Mouse (Mus musculus) neural tube, embryonic 12.5 days (tissue): ENCODE results near the gene Aqp3. TPM values are rescaled to one million over a fixed set of nuclear protein-coding genes. Genes with fewer than 3 reads are reported as not detected.

ENCODE experiments used
- ATAC-seq: fragments of 200-750 bp; cut with Nextera tagmentation; 2 replicates; pipeline ENCODE4 v1.8.0; 2017; ENCODE audit warnings: low read depth, mild to moderate bottlenecking, moderate TSS enrichment, moderate library complexity; ENCODE audit not compliant: low FRiP score
- H3K27ac ChIP-seq: fragments of 300-500 bp; sonication (generic); 2 replicates; pipeline ENCODE4 v1.5.1; 2016
- H3K27me3 ChIP-seq: fragments of 300-500 bp; sonication (generic); replicated peaks from 2 replicates; pipeline ENCODE4 v1.6.1; 2016; ENCODE audit warnings: mild to moderate bottlenecking
- H3K36me3 ChIP-seq: fragments of 300-500 bp; sonication (generic); 2 replicates; pipeline ENCODE4 v1.6.1; 2016; ENCODE audit warnings: mild to moderate bottlenecking
- H3K4me1 ChIP-seq: fragments of 300-500 bp; sonication (generic); 2 replicates; pipeline ENCODE4 v1.6.1; 2016
- H3K4me2 ChIP-seq: fragments of 300-500 bp; sonication (generic); replicated peaks from 2 replicates; pipeline ENCODE4 v1.6.1; 2016; ENCODE audit warnings: mild to moderate bottlenecking
- H3K4me3 ChIP-seq: fragments of 300-500 bp; sonication (generic); 2 replicates; pipeline ENCODE4 v1.5.1; 2016
- H3K9ac ChIP-seq: fragments of 300-500 bp; sonication (generic); 2 replicates; pipeline ENCODE4 v1.6.1; 2016; ENCODE audit warnings: mild to moderate bottlenecking
- H3K9me3 ChIP-seq: fragments of 300-500 bp; sonication (generic); 2 replicates; pipeline ENCODE4 v1.6.1; 2016; ENCODE audit warnings: mild to moderate bottlenecking
- WGBS: fragments of 180-500 bp; shearing (Covaris S2); methylation state at CpG from one replicate; pipeline ENCODE4 v1.1.7; 2016; 5-methylcytosine and 5-hydroxymethylcytosine counted together
- polyA plus RNA-seq: library from polyadenylated mRNA; unstranded; fragments of >200 nt; fragmentation: Nextera tagmentation; extraction: Ambion mirVana; gene quantifications from 2 replicates; pipeline ENCODE4 v1.2.1, GENCODE M21; 2016

The Aqp3 gene
- 0.68 and 0.77 TPM in 2 replicates for polyA plus RNA-seq

DNA sequence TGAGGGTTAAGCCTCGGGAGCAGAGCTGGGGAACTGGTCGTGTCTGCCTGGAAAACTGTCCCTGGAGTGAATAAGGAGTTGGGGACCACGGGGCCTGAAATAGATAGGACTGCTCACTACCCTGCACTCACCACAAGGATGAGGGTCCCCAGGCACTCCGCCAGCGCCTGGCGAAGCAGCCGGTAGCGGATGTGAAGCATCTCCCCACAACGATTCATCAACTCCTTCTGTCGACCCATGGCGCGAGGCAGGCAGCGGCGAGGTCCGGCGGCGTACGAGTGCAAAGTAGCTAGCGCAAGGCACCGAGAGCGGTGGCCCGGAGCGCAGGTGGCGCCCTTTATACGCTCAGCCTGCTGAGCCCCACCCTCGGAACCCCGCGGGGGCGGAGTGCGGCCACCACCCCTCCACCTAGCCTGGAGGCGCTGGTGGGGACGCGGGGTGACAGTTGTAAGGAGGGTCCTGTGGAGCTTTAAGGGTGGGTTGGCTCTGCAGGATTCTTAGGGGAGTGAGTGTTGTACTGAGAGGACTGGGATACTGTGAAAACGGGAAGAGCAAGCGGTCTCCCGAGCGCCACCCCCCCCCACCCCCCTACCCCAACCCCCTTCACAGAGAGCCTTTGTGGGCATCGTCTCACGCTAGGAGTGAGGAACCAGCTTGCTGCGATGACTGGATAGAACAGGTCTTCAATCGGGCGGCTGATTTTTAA, at the start of gene Aqp3:
Gene Aqp3, minus strand, starts transcription at position 313 of the 706 bp plus-strand sequence.
- Histone ChIP-seq H3K9ac (peak within 1 kb of the TSS; percentile 59), H3K9me3 (no peaks in the 10 kb centered on the region), H3K27ac (no peak within 1 kb of the TSS), H3K4me2 (peak within 1 kb of the TSS; percentile 87), H3K36me3 (no peaks in the 10 kb centered on the region), H3K27me3 (peaks cover 40% of the 10 kb centered on the region), H3K4me1 (peaks cover 10% of the 10 kb centered on the region), H3K4me3 (peak within 1 kb of the TSS; percentile 37)
- peak; percentile 54 for ATAC-seq
- WGBS, result under 1% methylated on average over 42 of the region's 42 CpGs

DNA sequence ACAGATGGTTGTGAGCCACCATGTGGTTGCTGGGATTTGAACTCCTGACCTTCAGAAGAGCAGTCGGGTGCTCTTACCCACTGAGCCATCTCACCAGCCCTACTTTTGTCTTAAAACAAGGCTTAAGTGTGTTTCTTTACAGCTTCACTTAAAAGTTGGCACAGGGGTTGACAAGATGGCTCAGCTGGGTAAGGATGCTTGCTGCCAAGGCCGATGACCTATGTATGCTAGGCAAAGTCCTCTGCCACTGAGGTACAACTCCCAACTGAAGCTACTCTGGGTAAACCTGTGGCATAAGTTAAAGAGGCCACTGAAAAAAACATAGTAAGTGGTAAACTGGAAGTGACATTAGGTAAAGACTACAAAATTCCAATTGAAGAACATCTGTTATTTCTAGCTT, 44.6 kb upstream of the Aqp3 start:
- Histone ChIP-seq H3K4me1 (no peaks in the 10 kb centered on the region), H3K36me3 (peaks cover 29% of the 10 kb centered on the region; the same call in 1 of the 2 replicates), H3K9me3 (no peaks in the 10 kb centered on the region), H3K4me2 (no peak overlapping the region), H3K9ac (no peak overlapping the region), H3K27me3 (no peaks in the 10 kb centered on the region), H3K4me3 (no peak overlapping the region), H3K27ac (no peak overlapping the region)
- no peak for ATAC-seq
- 91% methylated on average over 2 of the region's 2 CpGs for WGBS

DNA sequence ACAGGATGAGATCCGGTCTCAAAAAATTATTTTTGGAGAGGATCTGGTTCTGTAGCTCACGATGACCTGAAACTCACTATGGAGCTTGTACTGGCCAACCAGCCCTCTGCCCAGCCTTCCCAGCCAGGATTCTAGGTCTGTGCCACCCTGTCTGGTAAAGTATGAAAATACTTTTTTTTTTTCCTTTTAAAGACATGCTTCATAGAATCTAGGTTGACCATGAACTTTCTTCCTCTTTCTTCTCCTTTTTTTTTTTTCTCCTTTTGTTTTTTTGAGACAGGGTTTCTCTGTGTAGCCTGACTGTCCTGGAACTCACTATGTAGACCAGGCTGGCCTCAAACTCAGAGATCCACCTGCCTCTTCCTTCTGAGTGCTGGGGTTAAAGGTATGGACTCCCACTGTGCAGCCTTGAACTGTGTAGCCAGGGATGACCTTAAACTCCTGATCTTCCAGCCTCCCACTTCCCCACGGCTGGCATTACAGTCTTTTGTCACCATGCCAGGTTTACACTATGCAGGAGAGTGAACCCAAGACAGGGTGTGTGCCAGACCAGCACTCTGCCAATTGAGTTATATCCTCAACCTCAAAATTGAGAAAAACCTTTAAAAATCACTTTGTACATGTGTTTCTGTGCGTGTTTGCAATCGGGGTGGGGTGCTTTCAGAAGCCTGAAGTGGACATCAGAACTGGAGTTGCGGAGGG, 42.3 kb upstream of the Aqp3 start:
- Histone ChIP-seq H3K36me3 (peaks cover 29% of the 10 kb centered on the region; the same call in 1 of the 2 replicates), H3K4me1 (peaks cover 4% of the 10 kb centered on the region; the same call in 1 of the 2 replicates), H3K9ac (no peak overlapping the region), H3K27ac (no peak overlapping the region), H3K4me3 (no peak overlapping the region), H3K4me2 (no peak overlapping the region), H3K27me3 (no peaks in the 10 kb centered on the region), H3K9me3 (no peaks in the 10 kb centered on the region)
- ATAC-seq, result no peak
- 94% methylated on average over 6 of the region's 6 CpGs for WGBS

GRCm38 (mm10) chr4:41136811-41137210, 38.8 kb upstream of the Aqp3 start:
- peak overlapping the region; percentile 77 for H3K4me2 ChIP-seq
- 0% methylated on average over 8 of the region's 8 CpGs for WGBS
- peak overlapping the region; percentile 100 for H3K9ac ChIP-seq
- no peaks in the 10 kb centered on the region for H3K9me3 ChIP-seq
- peaks cover 20% of the 10 kb centered on the region; the same call in 1 of the 2 replicates for H3K36me3 ChIP-seq
- H3K27ac ChIP-seq, result peak overlapping the region; percentile 100
- H3K4me3 ChIP-seq, result peak overlapping the region; percentile 94
- no peak for ATAC-seq
- no peaks in the 10 kb centered on the region for H3K27me3 ChIP-seq
- H3K4me1 ChIP-seq, result peaks cover 4% of the 10 kb centered on the region; the same call in 1 of the 2 replicates

DNA sequence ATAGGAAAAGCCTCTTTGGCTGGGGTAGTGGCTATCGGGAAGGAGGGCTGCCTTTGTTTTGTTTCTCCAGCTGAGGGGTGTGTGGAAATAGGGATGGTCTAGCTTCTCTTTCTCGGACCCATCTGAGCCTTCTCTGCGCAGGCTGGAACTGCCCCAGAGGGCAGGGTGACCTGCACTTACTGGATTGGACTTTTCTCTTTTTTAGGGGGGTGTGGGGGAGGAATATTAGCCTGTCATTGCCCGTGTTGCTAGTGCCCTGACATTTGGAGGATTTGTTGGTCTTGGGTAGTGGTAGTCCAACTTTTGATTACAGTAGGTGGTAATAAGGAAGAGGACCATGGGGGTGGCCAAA, 38.4 kb upstream of the Aqp3 start:
- ATAC-seq, result peak; percentile 26; the same call in 1 of the 2 replicates
- WGBS, result 1% methylated on average over 4 of the region's 4 CpGs
- Histone ChIP-seq H3K27ac (peak overlapping the region; percentile 100), H3K9me3 (no peaks in the 10 kb centered on the region), H3K4me1 (peaks cover 4% of the 10 kb centered on the region; the same call in 1 of the 2 replicates), H3K27me3 (no peaks in the 10 kb centered on the region), H3K36me3 (peaks cover 16% of the 10 kb centered on the region; the same call in 1 of the 2 replicates), H3K4me2 (peak overlapping the region; percentile 77), H3K9ac (peak overlapping the region; percentile 100), H3K4me3 (peak overlapping the region; percentile 94)

- Histone ChIP-seq H3K4me1 (peaks cover 4% of the 10 kb centered on the region; the same call in 1 of the 2 replicates), H3K27ac (peak within 1 kb of the TSS; percentile 100), H3K4me2 (peak within 1 kb of the TSS; percentile 77), H3K27me3 (no peaks in the 10 kb centered on the region), H3K9me3 (no peaks in the 10 kb centered on the region), H3K36me3 (peaks cover 10% of the 10 kb centered on the region; the same call in 1 of the 2 replicates), H3K4me3 (peak within 1 kb of the TSS; percentile 94), H3K9ac (peak within 1 kb of the TSS; percentile 100)
- ATAC-seq, result peak; percentile 83
- under 1% methylated on average over 65 of the region's 65 CpGs for WGBS
These were observed 37.9 kb upstream of the Aqp3 start, which contains the start of gene Ube2r2 for GRCm38 (mm10) chr4:41135711-41136453. Gene Ube2r2 (plus strand): TSS chr4:41135743.

GRCm38 (mm10) chr4:41134935-41135710, 37.1 kb upstream of the Aqp3 start:
- peak; percentile 94 for ATAC-seq
- Histone ChIP-seq H3K27ac (peak overlapping the region; percentile 100), H3K4me2 (peak overlapping the region; percentile 77), H3K4me3 (peak overlapping the region; percentile 94), H3K9me3 (no peaks in the 10 kb centered on the region), H3K27me3 (no peaks in the 10 kb centered on the region), H3K9ac (peak overlapping the region; percentile 100), H3K4me1 (peaks cover 4% of the 10 kb centered on the region; the same call in 1 of the 2 replicates), H3K36me3 (peaks cover 8% of the 10 kb centered on the region; the same call in 1 of the 2 replicates)
- WGBS, result under 1% methylated on average over 30 of the region's 70 CpGs

- H3K9me3 ChIP-seq, result no peaks in the 10 kb centered on the region
- peaks cover 4% of the 10 kb centered on the region; the same call in 1 of the 2 replicates for H3K4me1 ChIP-seq
- WGBS, result 73% methylated on average over 6 of the region's 6 CpGs
- 0 out of 2 replicates have a peak, but pooled peaks cover 2% of the 10 kb centered on the region for H3K36me3 ChIP-seq
- no peak overlapping the region for H3K4me3 ChIP-seq
- no peak overlapping the region for H3K4me2 ChIP-seq
- H3K27ac ChIP-seq, result no peak overlapping the region
- no peak overlapping the region for H3K9ac ChIP-seq
- no peak for ATAC-seq
- H3K27me3 ChIP-seq, result no peaks in the 10 kb centered on the region
These were observed 35.7 kb upstream of the Aqp3 start for GRCm38 (mm10) chr4:41133529-41134291.

GRCm38 (mm10) chr4:41132471-41132870, 34.5 kb upstream of the Aqp3 start:
- Histone ChIP-seq H3K9me3 (no peaks in the 10 kb centered on the region), H3K27ac (no peak overlapping the region), H3K27me3 (no peaks in the 10 kb centered on the region), H3K4me1 (peaks cover 4% of the 10 kb centered on the region; the same call in 1 of the 2 replicates), H3K4me3 (no peak overlapping the region), H3K4me2 (no peak overlapping the region), H3K9ac (no peak overlapping the region), H3K36me3 (no peaks in the 10 kb centered on the region)
- no peak for ATAC-seq
- WGBS, result 83% methylated on average over 6 of the region's 6 CpGs

GRCm38 (mm10) chr4:41129836-41130235, 31.9 kb upstream of the Aqp3 start:
- H3K36me3 ChIP-seq, result no peaks in the 10 kb centered on the region
- ATAC-seq, result no peak
- H3K27ac ChIP-seq, result no peak overlapping the region
- H3K4me1 ChIP-seq, result no peaks in the 10 kb centered on the region
- no peak overlapping the region for H3K4me3 ChIP-seq
- H3K9me3 ChIP-seq, result no peaks in the 10 kb centered on the region
- H3K9ac ChIP-seq, result no peak overlapping the region
- no peak overlapping the region for H3K4me2 ChIP-seq
- no peaks in the 10 kb centered on the region for H3K27me3 ChIP-seq
- 91% methylated on average over 3 of the region's 3 CpGs for WGBS

DNA sequence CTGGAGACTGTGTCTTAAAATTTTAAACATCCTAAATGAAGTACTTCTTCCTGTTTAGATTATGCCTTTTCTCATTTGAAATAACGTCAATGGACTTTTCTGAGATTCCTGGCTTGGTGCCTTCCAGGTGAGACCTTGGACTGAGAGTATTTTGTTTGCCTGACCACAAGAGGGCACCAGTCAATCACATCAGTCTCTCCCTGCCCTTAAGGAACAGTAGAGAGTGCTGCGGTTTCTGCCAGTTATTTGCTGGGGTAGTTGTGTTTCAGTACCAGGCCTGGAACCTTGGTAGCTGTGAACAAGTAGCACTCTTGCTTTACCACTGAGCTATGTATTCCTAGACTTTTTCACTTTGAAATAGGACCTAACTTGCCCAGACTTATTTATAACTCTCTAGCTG, 31.4 kb upstream of the Aqp3 start:
- WGBS, result 9% methylated on average over 2 of the region's 2 CpGs
- H3K9me3 ChIP-seq, result no peaks in the 10 kb centered on the region
- H3K27me3 ChIP-seq, result no peaks in the 10 kb centered on the region
- ATAC-seq, result 0 out of 2 replicates have a peak, but pooled peaks have one; percentile 45
- no peaks in the 10 kb centered on the region for H3K36me3 ChIP-seq
- H3K4me2 ChIP-seq, result no peak overlapping the region
- H3K4me1 ChIP-seq, result no peaks in the 10 kb centered on the region
- H3K4me3 ChIP-seq, result no peak overlapping the region
- no peak overlapping the region for H3K27ac ChIP-seq
- no peak overlapping the region for H3K9ac ChIP-seq
